In genomic region chr4:129065688-129066236, GRCm38 (mm10) we compare ENCODE assay signal across 24 mouse cellular contexts. TPM values are rescaled to one million over a fixed set of nuclear protein-coding genes. Genes with fewer than 3 reads are reported as not detected.
DNase-seq lines count a peak whose midpoint lies in the region; ATAC-seq and TF ChIP-seq lines count a peak whose summit lies in the region.
"Had no signal": no experiment of that assay in that cellular context is flagged by ENCODE, and none has a peak within 500 bp of the region (broad histone marks: within the 10 kb centered on the region; RNA-seq: fewer than 3 reads in every experiment).

No protein-coding gene starts in this region.

- H3K4me3 ChIP-seq in liver, postnatal 0 days (ENCODE audit: low read depth, low read length) = no peak overlapping the region
- H3K4me3 ChIP-seq in liver, embryonic 12.5 days = no peak overlapping the region
- no peak overlapping the region for H3K4me3 ChIP-seq in midbrain, embryonic 14.5 days (replicated peaks; ENCODE audit: low read depth, low read length)
- H3K4me3 ChIP-seq in heart, embryonic 10.5 days = no peak overlapping the region
- H3K4me3 ChIP-seq: embryonic facial prominence, embryonic 13.5 days; erythroblast, embryonic 14.5 days; forebrain, embryonic 10.5 days; gastrocnemius, adult 2 months; heart, embryonic 12.5 days; hindbrain, embryonic 15.5 days had no signal

- no peaks in the 10 kb centered on the region for H3K36me3 ChIP-seq in liver, postnatal 0 days (replicated peaks; ENCODE audit: insufficient read depth, low read length)
- H3K36me3 ChIP-seq in liver, embryonic 12.5 days = no peaks in the 10 kb centered on the region
- H3K36me3 ChIP-seq in midbrain, embryonic 14.5 days (ENCODE audit: control insufficient read depth, insufficient read depth, low read length) = no peaks in the 10 kb centered on the region
- no peaks in the 10 kb centered on the region for H3K36me3 ChIP-seq in heart, embryonic 10.5 days
- H3K36me3 ChIP-seq: embryonic facial prominence, embryonic 13.5 days; forebrain, embryonic 10.5 days; heart, embryonic 12.5 days; hindbrain, embryonic 15.5 days had no signal

- no peak overlapping the region for H3K9ac ChIP-seq in liver, postnatal 0 days (replicated peaks)
- no peak overlapping the region for H3K9ac ChIP-seq in liver, embryonic 12.5 days
- no peak overlapping the region for H3K9ac ChIP-seq in midbrain, embryonic 14.5 days (replicated peaks; ENCODE audit: low read length)
- H3K9ac ChIP-seq: embryonic facial prominence, embryonic 13.5 days; heart, embryonic 12.5 days; hindbrain, embryonic 15.5 days had no signal

- no peaks in the 10 kb centered on the region for H3K27me3 ChIP-seq in liver, postnatal 0 days (ENCODE audit: insufficient read depth, low read length)
- H3K27me3 ChIP-seq in liver, embryonic 12.5 days (replicated peaks) = no peaks in the 10 kb centered on the region
- no peaks in the 10 kb centered on the region for H3K27me3 ChIP-seq in midbrain, embryonic 14.5 days (ENCODE audit: control insufficient read depth, insufficient read depth, low read length)
- H3K27me3 ChIP-seq in heart, embryonic 10.5 days (ENCODE audit: insufficient read depth, poor library complexity, severe bottlenecking) = no peaks in the 10 kb centered on the region
- H3K27me3 ChIP-seq: embryonic facial prominence, embryonic 13.5 days; heart, embryonic 12.5 days; hindbrain, embryonic 15.5 days had no signal

- TF ChIP-seq EP300 in liver, postnatal 0 days (IDR thresholded peaks at IDR 0.05; ENCODE audit: low read depth) = no peak

- peak overlapping the region; percentile 22; the same call in 1 of the 2 replicates for H3K27ac ChIP-seq in liver, postnatal 0 days (ENCODE audit: low read depth)
- H3K27ac ChIP-seq in liver, embryonic 12.5 days = no peak overlapping the region
- H3K27ac ChIP-seq in midbrain, embryonic 14.5 days (replicated peaks; ENCODE audit: low read depth, low read length) = no peak overlapping the region
- no peak overlapping the region for H3K27ac ChIP-seq in heart, embryonic 10.5 days
- H3K27ac ChIP-seq: embryonic facial prominence, embryonic 13.5 days; forebrain, embryonic 10.5 days; gastrocnemius, adult 2 months; hindbrain, embryonic 15.5 days had no signal

- intact Hi-C loops in left cerebral cortex, postnatal 36 days (cut with DNase I) = no loop called here

- H3K4me1 ChIP-seq in liver, postnatal 0 days (ENCODE audit: insufficient read depth) = peaks cover 15% of the 10 kb centered on the region
- H3K4me1 ChIP-seq in liver, embryonic 12.5 days = peaks cover 22% of the 10 kb centered on the region
- 0 out of 2 replicates have a peak, but pooled peaks cover 10% of the 10 kb centered on the region for H3K4me1 ChIP-seq in midbrain, embryonic 14.5 days (ENCODE audit: control insufficient read depth, insufficient read depth, low read length)
- no peaks in the 10 kb centered on the region for H3K4me1 ChIP-seq in heart, embryonic 10.5 days
- H3K4me1 ChIP-seq: forebrain, embryonic 10.5 days had no signal

- no peak for TF ChIP-seq CTCF in liver, postnatal 0 days (IDR thresholded peaks at IDR 0.05; ENCODE audit: low read depth)

- H3K9me3 ChIP-seq in liver, postnatal 0 days (ENCODE audit: low read length) = no peaks in the 10 kb centered on the region
- H3K9me3 ChIP-seq in liver, embryonic 12.5 days (replicated peaks) = no peaks in the 10 kb centered on the region
- no peaks in the 10 kb centered on the region for H3K9me3 ChIP-seq in midbrain, embryonic 14.5 days (ENCODE audit: control insufficient read depth, low read length)
- no peaks in the 10 kb centered on the region for H3K9me3 ChIP-seq in heart, embryonic 10.5 days
- H3K9me3 ChIP-seq: embryonic facial prominence, embryonic 13.5 days; forebrain, embryonic 10.5 days; G1E; heart, embryonic 12.5 days; hindbrain, embryonic 15.5 days had no signal

- ATAC-seq in liver, postnatal 0 days = no peak
- no peak for ATAC-seq in liver, embryonic 12.5 days
- ATAC-seq in common myeloid progenitor, adult 5-6 weeks (replicated peaks; ENCODE audit: low read depth, poor library complexity, severe bottlenecking) = peak; percentile 52
- peak; percentile 63 for ATAC-seq in megakaryocyte, adult 5-6 weeks (ENCODE audit: poor library complexity, severe bottlenecking)
- ATAC-seq in erythroblast, adult 5-6 weeks (replicated peaks; ENCODE audit: low FRiP score, poor library complexity, severe bottlenecking) = no peak
- no peak for ATAC-seq in midbrain, embryonic 14.5 days (ENCODE audit: low FRiP score, low TSS enrichment)
- ATAC-seq: forebrain, embryonic 14.5 days; inflammation-experienced regulatory T-cells, adult 6 months had no signal

- no peak overlapping the region for H3K4me2 ChIP-seq in liver, postnatal 0 days (ENCODE audit: low read depth, low read length)
- no peak overlapping the region for H3K4me2 ChIP-seq in liver, embryonic 12.5 days
- H3K4me2 ChIP-seq in midbrain, embryonic 14.5 days (ENCODE audit: low read length) = no peak overlapping the region
- H3K4me2 ChIP-seq: embryonic facial prominence, embryonic 13.5 days; heart, embryonic 12.5 days; hindbrain, embryonic 15.5 days had no signal

- no peak for DNase-seq in liver, postnatal 0 days
- no peak for DNase-seq in left cerebral cortex, postnatal 36 days (ENCODE audit: low spot score in 2 of 2)
- DNase-seq in midbrain, embryonic 14.5 days = no peak
- no peak for DNase-seq in heart, embryonic 10.5 days (ENCODE audit: low spot score)
- DNase-seq: adrenal gland, postnatal 10 days; cerebellum, adult 11-12 months; cerebellum, adult 9-10 months; cerebellum, postnatal 25 days; gastrocnemius, adult 2 months; gastrocnemius, postnatal 36 days; heart, adult 18-20 months; heart, postnatal 36 days had no signal

RNA-seq across cellular contexts. Expression of gene Rnf19b, which starts 7.7 kb away (rescaled TPM):
- 5.5 and 6.0 TPM in 2 replicates for polyA plus RNA-seq in liver, postnatal 0 days (2015; fragmentation: Nextera tagmentation; extraction: Ambion mirVana)
- polyA plus RNA-seq in liver, embryonic 12.5 days (2016; fragmentation: Nextera tagmentation; extraction: Ambion mirVana) = 7.1 TPM in 2 replicates
- 33.2 and 35.7 TPM in 2 replicates for total RNA-seq in common myeloid progenitor, adult 5-6 weeks (2017)
- total RNA-seq in megakaryocyte, adult 5-6 weeks (2015) = 20.2 and 24.2 TPM in 2 replicates
- total RNA-seq in megakaryocyte, adult 5-6 weeks (2017) = 52.8 and 56.8 TPM in 2 replicates
- total RNA-seq in erythroblast, adult 5-6 weeks (2015; ENCODE audit: low replicate concordance) = 9.6 and 12.5 TPM in 2 replicates
- total RNA-seq in erythroblast, adult 5-6 weeks (2017; ENCODE audit: low replicate concordance) = 19.2 and 30.5 TPM in 2 replicates
- 10 to 100 TPM; 48.7 to 58.2 TPM for total RNA-seq in left cerebral cortex, postnatal 36 days (2021)
- polyA plus RNA-seq in midbrain, embryonic 14.5 days (2014; fragmentation: Nextera tagmentation; extraction: Ambion mirVana) = 33.8 and 35.3 TPM in 2 replicates
- polyA plus RNA-seq in heart, embryonic 10.5 days (2016; fragmentation: Nextera tagmentation; extraction: Ambion mirVana) = 5.3 and 6.8 TPM in 2 replicates

RNA-seq across cellular contexts. Expression of gene Tmem54, which starts 39.6 kb away (rescaled TPM):
- 0.26 TPM in 1 of 2 replicates, not detected in the other for polyA plus RNA-seq in liver, postnatal 0 days (2015; fragmentation: Nextera tagmentation; extraction: Ambion mirVana)
- 1.9 and 2.0 TPM in 2 replicates for polyA plus RNA-seq in liver, embryonic 12.5 days (2016; fragmentation: Nextera tagmentation; extraction: Ambion mirVana)
- total RNA-seq in common myeloid progenitor, adult 5-6 weeks (2017) = not detected in 2 replicates
- not detected in 2 replicates for total RNA-seq in megakaryocyte, adult 5-6 weeks (2015)
- not detected in 2 replicates for total RNA-seq in megakaryocyte, adult 5-6 weeks (2017)
- total RNA-seq in erythroblast, adult 5-6 weeks (2015; ENCODE audit: low replicate concordance) = not detected in 2 replicates
- not detected in 2 replicates for total RNA-seq in erythroblast, adult 5-6 weeks (2017; ENCODE audit: low replicate concordance)
- total RNA-seq in left cerebral cortex, postnatal 36 days (2021) = not detected
- not detected in 2 replicates for polyA plus RNA-seq in midbrain, embryonic 14.5 days (2014; fragmentation: Nextera tagmentation; extraction: Ambion mirVana)
- 1.1 and 5.6 TPM in 2 replicates for polyA plus RNA-seq in heart, embryonic 10.5 days (2016; fragmentation: Nextera tagmentation; extraction: Ambion mirVana)
- total RNA-seq: adrenal gland, postnatal 10 days; G1E; gastrocnemius, adult 2 months; gastrocnemius, postnatal 36 days; heart, adult 18-20 months; heart, postnatal 36 days had no signal
- polyA plus RNA-seq: erythroblast, embryonic 14.5 days; forebrain, embryonic 14.5 days; G1E; hindbrain, embryonic 15.5 days; inflammation-experienced regulatory T-cells, adult 6 months had no signal

RNA-seq across cellular contexts. Expression of gene Hpca, which starts 56.1 kb away (rescaled TPM):
- polyA plus RNA-seq in liver, postnatal 0 days (2015; fragmentation: Nextera tagmentation; extraction: Ambion mirVana) = 0.18 and 0.40 TPM in 2 replicates
- 1.9 and 2.3 TPM in 2 replicates for polyA plus RNA-seq in liver, embryonic 12.5 days (2016; fragmentation: Nextera tagmentation; extraction: Ambion mirVana)
- total RNA-seq in common myeloid progenitor, adult 5-6 weeks (2017) = 0.41 TPM in 1 of 2 replicates, not detected in the other
- not detected in 2 replicates for total RNA-seq in megakaryocyte, adult 5-6 weeks (2015)
- not detected in 2 replicates for total RNA-seq in megakaryocyte, adult 5-6 weeks (2017)
- not detected in 2 replicates for total RNA-seq in erythroblast, adult 5-6 weeks (2015; ENCODE audit: low replicate concordance)
- total RNA-seq in erythroblast, adult 5-6 weeks (2017; ENCODE audit: low replicate concordance) = not detected in 2 replicates
- 100 to 1,000 TPM; 656 to 793 TPM for total RNA-seq in left cerebral cortex, postnatal 36 days (2021)
- 26.4 and 31.7 TPM in 2 replicates for polyA plus RNA-seq in midbrain, embryonic 14.5 days (2014; fragmentation: Nextera tagmentation; extraction: Ambion mirVana)
- 1.4 TPM in 1 of 2 replicates, not detected in the other for polyA plus RNA-seq in heart, embryonic 10.5 days (2016; fragmentation: Nextera tagmentation; extraction: Ambion mirVana)
- total RNA-seq: G1E; gastrocnemius, adult 2 months; gastrocnemius, postnatal 36 days; heart, postnatal 36 days had no signal
- polyA plus RNA-seq: erythroblast, embryonic 14.5 days; G1E; inflammation-experienced regulatory T-cells, adult 6 months had no signal

Comparison
In these comparisons a context has a peak if more than half of its experiments do, and no peak if none do; other contexts are left out.
1. ATAC-seq: peak in common myeloid progenitor, adult 5-6 weeks (single experiment) and megakaryocyte, adult 5-6 weeks (single experiment); none in liver, postnatal 0 days (single experiment), liver, embryonic 12.5 days (single experiment), erythroblast, adult 5-6 weeks (single experiment) and midbrain, embryonic 14.5 days (single experiment).
2. RNA of gene Hpca, which starts 56.1 kb away (total RNA-seq): 656 to 793 TPM in left cerebral cortex, postnatal 36 days; 0.41 TPM in common myeloid progenitor, adult 5-6 weeks, not detected in megakaryocyte, adult 5-6 weeks and not detected in erythroblast, adult 5-6 weeks; every median in the first group is over 100 times any median in the second.